22 mouse cellular contexts compared by ENCODE assay signal in the genomic region with DNA sequence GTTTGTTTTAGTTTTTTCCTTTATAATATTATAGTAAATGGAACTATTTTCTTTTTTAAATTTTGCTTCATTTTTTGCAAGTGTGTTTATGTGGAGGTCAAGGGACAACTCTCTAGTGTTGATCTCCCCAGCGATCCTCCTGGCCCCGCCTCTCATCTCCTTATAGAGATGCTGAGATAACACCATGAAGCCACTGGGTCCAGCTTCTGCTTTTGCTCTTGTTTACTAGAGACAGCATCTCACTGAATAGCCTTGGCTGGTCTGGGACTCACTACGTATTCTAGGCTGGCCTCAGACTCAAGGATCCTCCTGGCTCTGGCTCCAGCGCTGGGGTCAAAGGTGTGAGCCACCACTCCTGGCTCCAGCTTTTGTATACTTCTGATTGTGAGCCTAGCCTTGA. TPM values are rescaled to one million over a fixed set of nuclear protein-coding genes. Genes with fewer than 3 reads are reported as not detected.
"Had no signal": no experiment of that assay in that cellular context is flagged by ENCODE, and none has a peak within 500 bp of the region (broad histone marks: within the 10 kb centered on the region; RNA-seq: fewer than 3 reads in every experiment).

No protein-coding gene starts in this region.

- H3K9me3 ChIP-seq: midbrain, embryonic 10.5 days; midbrain, embryonic 12.5 days; neural tube, embryonic 13.5 days; neural tube, embryonic 15.5 days had no signal

- H3K4me2 ChIP-seq: lung, embryonic 14.5 days; midbrain, embryonic 12.5 days; neural tube, embryonic 13.5 days; neural tube, embryonic 15.5 days had no signal

- H3K4me1 ChIP-seq: midbrain, embryonic 10.5 days; midbrain, embryonic 12.5 days; neural tube, embryonic 13.5 days; neural tube, embryonic 15.5 days had no signal

- H3K27me3 ChIP-seq: midbrain, embryonic 12.5 days; neural tube, embryonic 13.5 days; neural tube, embryonic 15.5 days had no signal

- H3K9ac ChIP-seq: lung, embryonic 14.5 days; midbrain, embryonic 12.5 days; neural tube, embryonic 13.5 days; neural tube, embryonic 15.5 days had no signal

- DNase-seq: lung, adult 18-20 months; lung, embryonic 14.5 days; lung, postnatal 10 days; lung, postnatal 4 days; midbrain, embryonic 14.5 days; retina, postnatal 1 day; right cerebral cortex, adult 18-20 months; right cerebral cortex, postnatal 25 days; right cerebral cortex, postnatal 4 days; spleen, adult 18-20 months; thymus, adult 18-20 months; thymus, postnatal 25 days; thymus, postnatal 4 days had no signal

- H3K4me3 ChIP-seq: midbrain, embryonic 10.5 days; midbrain, embryonic 12.5 days; myocyte; neural tube, embryonic 13.5 days; neural tube, embryonic 15.5 days had no signal

- H3K36me3 ChIP-seq: midbrain, embryonic 10.5 days; midbrain, embryonic 12.5 days; neural tube, embryonic 13.5 days; neural tube, embryonic 15.5 days had no signal

- ATAC-seq: midbrain, embryonic 16.5 days had no signal

- H3K27ac ChIP-seq: midbrain, embryonic 10.5 days; midbrain, embryonic 12.5 days; neural tube, embryonic 13.5 days; neural tube, embryonic 15.5 days had no signal

RNA-seq across cellular contexts. Expression of a gene that starts 16.1 kb away (rescaled TPM):
- total RNA-seq: megakaryocyte-erythroid progenitor cell, adult 5-6 weeks had no signal
- polyA plus RNA-seq: lung, embryonic 14.5 days; midbrain, embryonic 10.5 days; midbrain, embryonic 12.5 days; midbrain, embryonic 14.5 days; midbrain, embryonic 16.5 days; myocyte; neural tube, embryonic 11.5 days; neural tube, embryonic 13.5 days; neural tube, embryonic 15.5 days; thymus, postnatal 0 days had no signal

RNA-seq across cellular contexts. Expression of a gene that starts 22.1 kb away (rescaled TPM):
- total RNA-seq: megakaryocyte-erythroid progenitor cell, adult 5-6 weeks had no signal
- polyA plus RNA-seq: midbrain, embryonic 16.5 days had no signal

RNA-seq across cellular contexts. Expression of a gene that starts 24.1 kb away (rescaled TPM):
- polyA plus RNA-seq: neural tube, embryonic 13.5 days had no signal
